Mouse (Mus musculus): ENCODE data around the gene Apof. TPM values are rescaled to one million over a fixed set of nuclear protein-coding genes. Genes with fewer than 3 reads are reported as not detected.
"Not testable (repeated sequence)": the region's sequence is repeated elsewhere in the genome, so short reads cannot be mapped to it uniquely, and the experiment has no call there.

The Apof gene
- total RNA-seq, 2 experiments from 2014 or later, result not detected

DNA sequence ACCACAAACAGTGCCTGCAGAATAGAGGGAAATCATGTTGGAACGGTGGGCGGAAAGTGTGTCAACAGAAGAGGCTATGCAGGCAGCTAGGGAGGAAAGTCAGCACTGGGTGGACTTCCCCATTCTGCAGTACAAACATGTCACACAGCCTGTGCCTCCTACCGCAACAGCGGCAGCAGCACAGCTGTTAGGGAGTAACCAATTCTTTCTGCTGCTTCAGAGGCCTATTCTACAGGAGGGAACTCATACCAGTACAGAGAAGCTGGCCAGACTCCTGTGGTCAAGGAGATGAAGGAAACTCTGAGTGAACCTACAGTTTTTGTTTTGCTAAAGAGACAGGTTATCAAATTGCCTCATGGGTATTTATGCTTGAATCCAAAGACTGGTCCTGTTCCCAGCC is 9.5 kb upstream of the Apof start:
- DNase-seq (ENCODE audit: low spot score in 2 of 2), result no peak

DNA sequence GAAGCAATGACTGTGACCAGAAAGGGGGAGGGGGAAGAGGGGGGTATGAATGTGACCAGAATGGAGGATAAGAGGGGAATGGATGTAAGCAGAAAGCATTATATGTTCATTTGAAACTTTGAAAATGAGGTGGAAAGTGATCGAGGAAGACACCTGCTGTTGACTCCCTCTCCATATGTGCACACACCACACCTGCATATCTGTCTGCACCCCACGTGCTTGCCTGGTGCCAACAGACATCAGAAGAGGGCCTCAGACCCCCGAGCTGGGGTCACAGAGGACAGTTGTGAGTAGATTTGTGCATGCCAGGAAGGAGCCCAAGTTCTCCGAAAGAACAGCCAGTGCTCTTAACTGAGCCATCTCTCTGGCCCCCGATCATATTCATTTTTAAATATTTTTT is 8.5 kb upstream of the Apof start:
- DNase-seq (ENCODE audit: low spot score in 2 of 2), result no peak

DNA sequence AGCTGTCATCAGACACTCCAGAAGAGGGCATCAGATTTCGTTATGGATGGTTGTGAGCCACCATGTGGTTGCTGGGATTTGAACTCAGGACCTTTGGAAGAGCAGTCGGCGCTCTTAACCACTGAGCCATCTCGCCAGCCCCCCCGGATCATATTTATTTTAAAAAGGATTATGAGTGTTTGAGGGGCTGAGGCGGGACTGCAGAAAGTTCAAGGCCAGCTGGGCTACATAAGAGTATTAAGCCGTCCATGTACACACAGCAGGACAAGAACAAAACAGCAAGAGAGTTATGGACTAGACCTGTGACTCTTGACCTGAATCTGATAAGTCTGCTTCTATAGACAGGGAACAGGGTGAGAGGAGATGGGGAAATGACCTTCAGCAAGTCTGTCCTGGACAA is 8.1 kb upstream of the Apof start:
- not testable (repeated sequence) for DNase-seq (ENCODE audit: low spot score in 2 of 2)

DNA sequence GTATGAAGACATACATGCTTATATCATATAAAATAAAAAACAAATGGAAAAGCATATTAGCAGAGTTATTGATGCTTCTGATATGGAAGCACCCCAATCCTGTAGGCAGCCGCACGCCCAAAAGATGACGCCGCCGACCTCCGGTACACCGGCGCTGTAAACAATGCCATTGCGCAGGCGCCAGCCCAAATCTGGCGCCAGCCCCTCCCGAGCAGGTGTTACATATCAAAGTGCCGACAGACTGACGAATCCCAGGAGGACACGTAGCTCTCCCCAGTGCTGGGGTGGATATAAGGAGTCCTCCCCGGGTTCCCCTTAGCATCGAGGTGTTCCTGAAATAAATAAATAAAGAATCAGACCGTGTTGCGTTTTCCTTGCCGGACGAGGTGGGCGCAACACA is 6.2 kb upstream of the Apof start:
- no peak for DNase-seq (ENCODE audit: low spot score in 2 of 2)

DNA sequence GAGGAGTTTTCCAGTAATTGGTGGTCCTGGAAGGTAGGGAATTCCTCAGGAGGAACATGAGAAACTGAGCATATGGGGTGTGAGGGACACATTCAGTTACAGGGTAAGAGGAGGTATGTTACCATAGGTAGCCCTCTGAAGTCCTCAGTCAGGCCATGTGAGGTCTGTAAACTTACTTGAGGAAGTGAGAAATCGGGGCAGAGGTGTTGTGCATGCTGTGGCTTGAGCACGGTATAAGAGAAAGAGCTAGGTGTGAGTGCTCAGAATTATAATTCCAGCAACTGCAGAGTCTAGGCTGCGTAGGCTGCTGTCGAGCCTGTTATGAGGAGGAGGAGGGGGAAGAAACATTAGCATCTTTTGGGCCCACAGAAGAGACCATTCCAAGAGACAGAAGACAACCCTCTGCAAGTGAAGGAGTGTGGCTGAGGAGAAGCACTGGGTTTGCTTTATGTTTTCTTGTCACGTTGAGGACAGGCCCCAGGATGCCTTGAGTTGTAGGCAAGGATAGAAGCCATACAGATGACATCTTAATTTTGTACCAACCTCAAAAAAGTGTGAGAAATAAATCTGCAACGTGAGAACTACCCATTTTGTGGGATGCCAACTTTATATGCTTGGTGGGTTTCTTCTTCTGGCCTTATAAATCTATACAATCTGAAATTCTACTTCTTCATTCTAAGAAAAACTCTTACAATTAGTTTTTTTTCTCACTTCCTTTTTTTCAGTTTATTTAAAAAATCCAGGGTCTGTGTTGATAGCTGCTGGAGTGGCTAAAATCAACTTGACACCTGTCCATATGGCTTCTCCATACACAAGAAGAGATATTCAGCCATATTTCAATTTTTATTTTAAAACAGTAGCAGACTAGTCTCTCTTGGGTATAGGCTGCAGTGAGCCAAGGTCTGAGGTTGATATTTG is 4.8 kb upstream of the Apof start:
- DNase-seq (ENCODE audit: low spot score in 2 of 2), result peak in 1 of 2 experiments; percentile 27

DNA sequence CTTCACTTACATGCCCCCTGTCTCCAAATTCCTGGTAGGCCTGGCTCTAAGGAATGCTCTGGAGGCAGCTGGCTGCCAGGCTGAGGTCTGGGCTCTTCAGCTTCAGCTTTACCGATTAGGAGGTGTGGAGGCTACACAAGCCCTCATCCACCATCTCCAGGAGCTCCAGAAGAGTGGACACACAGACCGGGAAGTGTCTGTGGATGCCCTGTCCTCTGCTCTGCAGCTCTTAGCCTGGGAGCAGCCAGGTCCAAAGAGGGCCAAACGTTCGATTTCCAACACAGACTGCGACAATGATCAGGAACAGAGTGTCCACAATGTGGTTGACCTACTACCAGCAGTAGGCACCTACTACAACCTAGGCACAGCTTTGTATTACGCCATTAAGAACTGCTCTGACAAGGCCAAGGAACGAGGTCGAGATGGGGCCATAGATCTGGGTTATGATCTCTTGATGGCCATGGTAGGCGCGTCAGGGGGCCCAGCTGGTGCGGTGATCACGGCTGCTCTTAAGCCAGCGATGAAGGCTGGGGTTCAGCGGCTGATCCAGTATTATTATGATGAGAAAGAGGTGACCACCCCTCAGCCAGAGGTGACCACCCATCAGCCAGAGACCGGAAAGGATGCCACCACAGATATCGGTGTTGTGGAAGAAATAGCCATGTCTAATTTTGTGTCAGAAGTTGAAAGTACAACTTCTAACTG is 887 bp downstream of the Apof start:
- no peak for DNase-seq (ENCODE audit: low spot score in 2 of 2)

DNA sequence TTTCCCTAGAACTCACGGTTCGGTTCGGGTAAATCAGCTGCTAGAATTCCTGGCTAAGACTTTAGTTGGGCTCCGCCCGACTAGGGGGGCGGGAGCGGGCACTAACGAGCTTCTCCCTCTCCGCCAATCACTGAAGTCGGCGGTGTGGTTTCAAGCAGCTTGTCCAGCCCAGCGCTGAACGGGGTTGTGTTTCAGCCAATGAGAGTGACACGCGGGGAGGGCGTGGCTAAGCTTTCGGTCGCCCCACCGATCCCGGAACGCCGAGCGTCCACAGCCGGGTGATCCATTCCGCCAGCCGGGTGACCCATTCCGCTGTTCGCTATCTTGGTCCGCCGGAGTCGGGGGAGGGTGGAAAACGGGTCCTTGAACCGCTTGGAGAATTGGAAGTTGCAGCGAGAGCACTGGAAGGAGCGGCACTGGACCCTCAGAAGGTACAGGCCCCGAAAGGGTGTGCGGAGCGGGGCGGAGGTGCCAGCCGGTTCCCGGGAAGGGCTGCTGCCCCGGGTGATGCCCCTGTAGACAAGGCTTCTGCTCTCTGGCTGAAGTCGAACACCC is 1.9 kb downstream of the Apof start, which contains the start of gene Stat2:
TSS of gene Stat2 (plus strand) at position 273 of the 555 bp plus-strand sequence.
- peak; percentile 97 for DNase-seq (ENCODE audit: low spot score in 2 of 2)

DNA sequence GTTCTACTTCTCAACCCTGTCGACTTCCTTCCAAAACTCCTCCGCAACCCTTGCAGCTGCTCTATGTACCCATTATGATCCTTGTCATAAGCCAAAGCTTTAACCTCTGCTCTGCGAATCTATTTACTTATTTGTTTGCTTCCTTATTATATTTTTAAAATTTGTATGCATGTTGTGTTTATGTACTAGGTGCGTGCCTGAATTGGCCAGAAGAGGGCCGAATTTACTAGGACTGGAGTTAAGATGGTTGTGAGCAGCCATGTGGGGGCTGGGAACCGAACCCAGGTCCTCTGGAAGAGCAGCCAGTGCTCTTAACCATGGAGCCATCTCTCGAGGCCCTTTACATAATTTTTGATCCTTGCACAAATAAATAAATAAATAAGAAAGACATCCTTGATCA is 2.4 kb downstream of the Apof start:
- no peak for DNase-seq (ENCODE audit: low spot score in 2 of 2)

DNA sequence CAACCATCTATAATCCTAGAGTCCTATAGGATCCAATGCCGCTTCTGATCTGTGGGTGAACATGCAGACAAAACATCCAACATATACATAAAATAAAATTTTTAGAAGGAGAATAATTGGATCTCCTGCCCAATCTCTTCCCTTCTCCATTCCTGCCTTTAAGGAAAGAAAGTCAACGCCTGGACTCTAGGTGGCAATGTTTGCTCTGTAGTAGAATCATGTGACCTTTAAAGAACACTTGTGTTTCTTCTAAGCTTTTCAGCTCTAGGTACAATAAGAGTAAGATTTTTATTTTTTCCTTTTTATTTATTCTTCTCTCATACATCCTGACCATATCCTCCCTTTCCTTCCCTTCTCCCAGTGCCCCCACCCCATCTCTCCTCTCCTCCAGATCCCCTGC is 3.4 kb downstream of the Apof start:
- no peak for DNase-seq (ENCODE audit: low spot score in 2 of 2)

DNA sequence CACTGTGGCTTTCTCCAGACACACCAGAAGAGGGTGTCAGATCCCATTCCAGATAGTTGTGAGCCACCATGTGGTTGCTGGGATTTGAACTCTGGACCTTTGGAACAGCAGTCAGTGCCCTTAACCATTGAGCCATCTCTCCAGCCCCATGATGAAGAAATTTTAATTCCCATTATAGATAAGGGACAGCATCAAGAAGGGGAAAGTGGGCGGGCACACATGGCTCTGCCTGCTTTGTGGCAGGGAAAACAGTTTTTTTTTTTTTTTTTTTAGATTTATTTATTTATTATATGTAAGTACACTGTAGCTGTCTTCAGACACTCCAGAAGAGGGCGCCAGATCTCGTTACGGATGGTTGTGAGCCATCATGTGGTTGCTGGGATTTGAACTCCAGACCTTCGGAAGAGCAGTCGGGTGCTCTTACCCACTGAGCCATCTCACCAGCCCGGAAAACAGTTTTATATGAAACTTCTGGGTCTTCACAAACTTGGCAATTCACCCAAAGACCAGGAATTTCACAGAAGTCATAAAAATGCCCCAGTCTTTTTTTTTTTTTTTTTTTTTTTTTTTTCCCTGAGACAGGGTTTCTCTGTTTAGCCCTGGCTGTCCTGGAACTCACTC is 4.5 kb downstream of the Apof start:
- not testable (repeated sequence) for DNase-seq (ENCODE audit: low spot score in 2 of 2)

DNA sequence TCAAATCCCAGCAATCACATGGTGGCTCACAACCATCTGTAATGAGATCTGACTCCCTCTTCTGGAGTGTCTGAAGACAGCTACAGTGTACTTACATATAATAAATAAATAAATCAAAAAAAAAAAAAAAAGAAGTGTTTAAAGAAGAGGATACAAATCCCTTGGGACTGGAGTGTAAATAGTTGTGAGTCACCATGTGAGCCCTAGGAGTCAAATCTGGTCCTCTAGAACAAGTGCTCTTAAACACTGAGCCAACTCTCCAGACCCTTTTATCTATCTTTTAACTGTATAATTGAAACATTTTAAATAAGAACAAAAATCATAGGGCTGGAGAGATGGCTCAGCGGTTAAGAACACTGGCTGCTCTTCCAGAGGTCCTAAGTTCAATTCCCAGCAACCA is 6.9 kb downstream of the Apof start:
- not testable (repeated sequence) for DNase-seq (ENCODE audit: low spot score in 2 of 2)

DNA sequence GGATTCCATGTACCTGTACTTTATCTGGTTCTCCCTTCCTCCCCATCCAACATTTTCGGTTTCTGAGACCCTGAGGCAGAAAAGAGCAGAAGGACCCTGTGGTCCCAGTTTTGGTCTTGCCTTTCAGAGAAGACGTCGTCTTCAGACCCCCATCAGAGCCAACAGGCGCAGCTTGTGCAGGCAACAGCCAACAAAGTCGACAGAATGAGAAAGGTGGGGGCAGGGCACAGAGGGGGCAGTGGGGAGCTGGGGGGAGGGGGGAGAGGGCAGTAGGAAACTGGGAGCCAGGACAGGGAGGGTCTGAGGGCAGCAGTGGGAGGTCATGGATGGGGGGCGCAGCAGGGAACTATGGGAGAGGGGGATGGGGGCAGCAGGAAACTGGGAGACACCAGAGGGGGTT is 9.7 kb downstream of the Apof start:
- DNase-seq (ENCODE audit: low spot score in 2 of 2), result no peak

DNA sequence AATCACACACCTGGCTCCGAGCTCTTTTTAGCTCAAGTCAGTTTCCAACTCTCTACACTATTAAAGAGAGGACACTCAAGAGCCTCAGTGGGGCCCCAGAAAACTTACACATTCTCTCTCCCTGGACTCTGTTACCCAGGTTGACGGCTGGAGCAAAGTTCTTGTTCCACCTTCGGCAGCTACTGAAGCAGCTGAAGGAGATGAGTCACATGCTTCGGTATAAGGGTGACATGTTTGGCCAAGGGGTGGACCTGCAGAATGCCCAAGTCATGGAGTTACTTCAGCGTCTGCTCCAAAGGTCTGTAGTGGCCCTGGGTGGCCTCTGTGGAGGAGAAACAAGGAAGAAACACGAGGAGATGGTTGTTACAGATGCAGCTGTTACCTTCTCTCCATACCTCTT is 12.5 kb downstream of the Apof start:
- DNase-seq (ENCODE audit: low spot score in 2 of 2), result no peak

DNA sequence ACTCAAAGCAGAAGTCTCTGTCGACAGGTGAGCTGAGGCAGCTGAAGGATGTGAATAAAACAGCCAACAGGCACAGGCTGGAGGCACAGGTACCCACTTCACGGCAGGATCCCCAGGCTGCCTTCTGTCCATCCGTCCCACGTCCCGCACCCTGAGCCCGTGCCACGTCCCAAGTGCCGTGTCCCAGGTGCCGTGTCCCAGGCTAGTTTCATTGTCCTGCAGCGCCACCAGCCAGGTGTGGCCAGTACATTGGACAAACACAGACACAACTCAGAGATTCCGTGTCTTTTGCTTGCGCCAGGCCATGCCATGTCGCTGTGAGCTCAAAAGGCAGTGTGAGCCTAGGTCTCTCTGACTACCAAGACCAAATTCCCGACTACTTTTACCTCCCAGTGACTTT is 13.2 kb downstream of the Apof start:
- no peak for DNase-seq (ENCODE audit: low spot score in 2 of 2)

DNA sequence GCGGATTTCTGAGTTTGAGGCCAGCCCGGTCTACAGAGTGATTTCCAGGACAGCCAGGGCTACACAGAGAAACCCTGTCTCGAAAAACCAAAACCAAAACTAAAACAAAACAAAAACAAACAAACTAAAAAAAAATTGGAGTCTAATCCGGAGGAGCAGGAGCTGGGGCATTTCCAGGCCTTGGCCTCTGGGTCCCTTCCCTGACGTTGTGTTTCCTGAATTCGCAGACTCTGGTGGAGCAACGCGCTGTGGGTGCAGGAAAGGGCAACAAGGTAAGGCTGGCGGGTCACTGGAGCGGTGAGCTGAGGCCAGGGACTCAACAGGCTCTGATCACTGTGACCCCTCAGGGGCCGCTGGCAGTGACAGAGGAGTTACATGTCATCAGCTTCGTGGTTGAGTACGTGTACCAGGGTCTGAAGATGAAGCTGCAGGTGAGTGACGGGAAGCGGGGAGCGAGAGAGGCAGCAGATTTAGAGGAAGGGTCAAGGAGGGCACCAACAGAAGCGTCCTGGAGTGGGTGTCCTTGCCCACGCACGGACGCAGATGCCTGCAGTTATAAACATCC is 14.5 kb downstream of the Apof start:
- DNase-seq (ENCODE audit: low spot score in 2 of 2), result no peak

DNA sequence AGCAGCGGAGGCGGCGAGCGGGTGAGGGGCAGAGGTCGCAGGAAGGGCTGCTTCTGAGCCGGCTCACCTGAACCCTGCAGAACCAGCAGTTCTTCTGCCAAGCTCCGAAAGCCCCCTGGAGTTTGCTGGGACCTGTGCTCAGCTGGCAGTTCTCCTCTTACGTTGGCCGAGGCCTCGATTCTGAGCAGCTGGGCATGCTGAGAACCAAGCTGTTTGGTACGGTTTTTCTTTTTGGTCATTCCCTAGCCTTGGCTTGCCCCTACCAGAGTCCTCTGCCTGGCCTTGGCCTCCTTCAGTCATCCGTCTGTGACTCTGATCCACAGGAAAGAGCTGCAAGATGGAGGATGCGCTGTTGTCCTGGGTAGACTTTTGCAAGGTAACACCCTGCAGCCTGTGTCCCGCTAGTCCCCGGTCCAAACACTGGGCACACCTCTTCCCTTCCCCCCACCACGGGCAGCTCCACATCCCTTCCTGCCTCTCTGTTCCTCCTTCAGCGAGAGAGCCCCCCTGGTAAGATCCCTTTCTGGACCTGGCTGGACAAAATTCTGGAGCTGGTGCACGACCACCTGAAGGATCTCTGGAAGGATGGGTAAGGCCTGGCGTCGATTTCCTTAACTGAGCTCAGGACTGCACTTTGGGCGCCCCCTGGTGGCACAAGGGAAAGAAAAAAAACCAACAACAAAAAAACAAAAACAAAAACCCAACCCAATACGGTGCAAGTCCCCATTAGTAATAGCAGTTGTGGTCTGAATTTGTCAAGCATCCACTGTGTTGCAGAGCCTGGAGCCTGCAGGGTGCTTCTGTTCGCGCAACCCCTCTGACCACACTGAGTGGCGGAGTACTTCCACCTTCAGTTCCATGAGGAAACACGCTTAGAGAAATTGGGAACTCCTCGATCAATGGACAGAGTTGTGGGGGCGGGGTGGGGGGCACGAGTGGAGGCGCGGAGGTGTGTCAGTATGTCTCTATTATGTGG is 15.4 kb downstream of the Apof start:
- peak; percentile 61 to 66 for DNase-seq (ENCODE audit: low spot score in 2 of 2)

DNA sequence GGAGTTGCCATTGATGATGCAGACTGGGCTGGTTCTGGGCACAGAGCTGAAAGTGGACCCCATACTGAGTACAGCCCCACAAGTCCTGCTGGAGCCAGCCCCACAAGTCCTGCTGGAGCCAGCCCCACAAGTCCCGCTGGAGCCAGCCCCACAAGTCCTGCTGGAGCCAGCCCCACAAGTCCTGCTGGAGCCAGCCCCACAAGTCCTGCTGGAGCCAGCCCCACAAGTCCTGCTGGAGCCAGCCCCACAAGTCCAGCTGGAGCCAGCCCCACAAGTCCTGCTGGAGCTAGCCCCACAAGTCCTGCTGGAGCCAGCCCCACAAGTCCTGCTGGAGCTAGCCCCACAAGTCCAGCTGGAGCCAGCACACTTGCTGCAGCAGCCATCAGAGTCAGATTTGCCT is 22.1 kb downstream of the Apof start:
- DNase-seq (ENCODE audit: low spot score in 2 of 2), result not testable (repeated sequence)

DNA sequence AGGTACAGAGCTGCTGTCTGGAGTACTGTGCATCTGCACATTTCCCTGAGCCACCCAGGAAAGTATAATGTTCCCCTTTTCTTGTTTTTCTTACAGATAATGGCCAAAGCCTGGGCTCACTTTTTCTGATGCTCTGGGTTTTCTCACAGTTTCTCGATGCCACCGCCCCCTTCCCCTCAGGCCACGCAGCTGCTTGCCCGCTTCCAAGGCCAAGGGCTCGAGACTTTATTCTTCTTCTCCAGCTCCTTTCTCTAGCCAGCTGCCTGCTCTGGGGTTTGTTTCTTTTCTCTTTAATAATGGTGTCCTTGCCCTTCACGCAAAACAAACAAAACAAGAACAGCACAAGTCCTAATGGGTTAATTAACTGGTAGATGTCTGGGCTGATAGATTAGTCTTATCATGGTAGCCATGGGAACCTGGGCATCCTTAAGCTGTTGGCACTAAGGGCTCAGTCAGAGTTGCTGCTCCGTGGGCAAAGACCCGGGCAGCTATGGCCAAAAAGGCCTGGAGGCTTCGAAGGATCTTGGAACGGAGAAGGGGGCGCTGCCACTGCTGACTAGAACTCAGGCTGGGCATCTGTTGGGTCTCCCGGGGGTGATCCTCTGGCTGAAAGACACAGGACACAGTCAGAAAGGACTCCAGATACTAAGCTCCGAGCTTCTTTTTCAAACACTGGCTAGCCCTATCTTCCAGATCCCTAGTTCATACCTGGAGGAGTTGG is 28.1 kb downstream of the Apof start:
- no peak for DNase-seq (ENCODE audit: low spot score in 2 of 2)

DNA sequence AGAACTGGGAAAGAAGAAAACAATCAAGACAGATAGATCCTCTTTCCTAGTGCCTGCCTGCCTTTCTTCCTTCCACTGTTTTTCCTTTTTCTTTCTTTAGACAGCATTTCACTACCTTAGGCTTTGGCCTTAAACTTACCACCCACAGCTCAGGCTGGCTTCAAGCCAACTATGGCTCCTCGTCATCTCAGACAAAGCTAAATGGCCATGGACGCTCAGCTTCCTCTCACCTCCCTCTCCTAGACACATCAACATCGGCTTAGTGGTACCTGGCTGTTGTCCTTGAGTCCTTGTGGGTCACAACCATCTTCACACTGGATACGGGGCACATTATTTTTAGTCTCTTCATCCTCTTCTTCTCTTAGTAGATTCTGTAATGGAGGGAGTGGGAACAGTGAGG is 28.8 kb downstream of the Apof start:
- no peak for DNase-seq (ENCODE audit: low spot score in 2 of 2)
